Mouse (Mus musculus): ENCODE data around the gene Pik3ca. TPM values are rescaled to one million over a fixed set of nuclear protein-coding genes. Genes with fewer than 3 reads are reported as not detected.

Pik3ca gene
- total RNA-seq, 1 experiment = 19.8 TPM

DNA sequence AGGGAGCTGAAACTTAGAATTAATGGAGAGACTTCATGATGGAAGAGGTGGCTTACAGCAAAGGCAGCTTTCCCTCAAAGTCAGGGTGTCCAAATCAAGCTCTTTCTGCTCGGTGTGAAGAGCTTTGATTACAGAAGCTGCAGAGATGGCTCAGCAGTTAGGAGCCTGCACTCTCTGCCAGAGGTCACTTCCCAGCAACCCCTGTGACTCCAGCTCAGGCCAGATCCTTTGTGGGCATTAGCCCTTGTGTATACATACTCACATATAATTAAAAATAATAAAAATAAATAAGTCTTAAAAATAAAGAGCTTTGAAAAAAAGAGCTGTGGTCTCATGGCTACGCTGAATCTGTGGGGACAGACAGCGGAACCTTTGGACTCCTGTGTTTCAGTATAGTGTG is 4.1 kb downstream of the Pik3ca start:
- Histone ChIP-seq H3K9me3 (ENCODE audit: control insufficient read depth, insufficient read depth, low read depth, low read length) (no peaks in the 10 kb centered on the region), H3K27ac (ENCODE audit: insufficient read depth, low read depth, low read length, poor library complexity, severe bottlenecking) (no peak overlapping the region), H3K36me3 (ENCODE audit: control insufficient read depth, insufficient read depth, low read length, poor library complexity, severe bottlenecking) (no peaks in the 10 kb centered on the region), H3K4me1 (ENCODE audit: control insufficient read depth in 2 of 2, insufficient read depth in 2 of 2, low read length in 2 of 2, poor library complexity in 1 of 2) (peaks cover 3% of the 10 kb centered on the region in 2 experiments; a peak in 1 of 4 replicates), H3K4me3 (ENCODE audit: insufficient read depth in 1 of 2, low read depth in 1 of 2, low read length in 2 of 2, poor library complexity in 1 of 2, severe bottlenecking in 1 of 2) (no peak overlapping the region), H3K9ac (ENCODE audit: insufficient read depth, low read depth, low read length, poor library complexity, severe bottlenecking) (no peak overlapping the region; the same call in 1 of the 2 replicates)
- in situ Hi-C loops (cut with MboI; ENCODE audit: low sequenced_read_pairs in 2 of 2, unreplicated experiment in 2 of 2) = no loop called here
- no peak for TF ChIP-seq HCFC1 (IDR thresholded peaks at IDR 0.05; ENCODE audit: borderline replicate concordance, insufficient read depth, low read length)
- DNase-seq (ENCODE audit: low read depth, low spot score) = no peak

DNA sequence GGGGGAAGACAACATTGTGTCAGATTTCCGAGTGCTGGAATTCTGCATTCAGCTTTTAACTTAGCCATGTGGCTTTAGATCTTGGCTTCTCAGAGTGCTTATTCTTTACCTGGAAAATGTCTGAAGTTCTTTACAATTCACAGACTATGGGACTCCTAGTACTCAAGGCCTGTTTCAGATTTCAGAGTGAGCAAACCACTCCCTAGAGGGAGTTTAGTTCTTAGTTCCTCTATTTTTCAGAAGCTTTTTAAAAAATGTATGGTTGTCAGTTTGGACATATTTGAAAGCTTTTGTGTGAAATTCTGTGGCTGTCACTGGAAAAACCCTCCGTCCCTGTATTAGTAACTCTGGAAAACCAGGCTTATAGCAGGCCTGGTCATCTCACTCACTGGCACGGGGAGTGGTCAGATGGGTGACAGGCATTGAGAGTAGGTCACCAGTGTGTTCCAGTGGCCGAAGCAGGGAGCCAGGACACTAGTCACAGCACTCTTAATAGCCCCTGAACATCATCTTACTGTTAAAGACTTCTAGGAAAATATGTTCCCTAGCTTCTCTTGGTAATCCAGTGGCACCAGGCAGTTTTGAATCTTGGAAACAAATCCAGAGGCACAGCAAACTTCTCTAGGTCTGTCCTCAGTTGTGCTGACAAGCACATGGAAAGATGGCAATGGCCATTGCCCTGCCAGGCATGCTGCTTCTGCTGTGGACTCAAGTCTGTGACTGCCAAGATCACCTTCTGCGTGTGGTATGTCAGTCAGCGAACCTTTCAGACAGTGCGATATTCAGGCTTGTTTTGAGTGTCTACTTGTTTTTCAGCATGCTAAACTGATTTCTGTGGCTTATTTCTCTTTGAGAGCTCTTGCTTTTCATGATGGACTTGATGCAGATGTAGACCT is 5.8 kb downstream of the Pik3ca start:
- peaks cover 3% of the 10 kb centered on the region in 2 experiments; a peak in 1 of 4 replicates for H3K4me1 ChIP-seq (ENCODE audit: control insufficient read depth in 2 of 2, insufficient read depth in 2 of 2, low read length in 2 of 2, poor library complexity in 1 of 2)
- in situ Hi-C loops (cut with MboI; ENCODE audit: low sequenced_read_pairs in 2 of 2, unreplicated experiment in 2 of 2) = no loop called here
- no peaks in the 10 kb centered on the region for H3K9me3 ChIP-seq (ENCODE audit: control insufficient read depth, insufficient read depth, low read depth, low read length)
- H3K9ac ChIP-seq (ENCODE audit: insufficient read depth, low read depth, low read length, poor library complexity, severe bottlenecking) = no peak overlapping the region
- H3K27ac ChIP-seq (ENCODE audit: insufficient read depth, low read depth, low read length, poor library complexity, severe bottlenecking) = no peak overlapping the region
- TF ChIP-seq CHD2 (IDR thresholded peaks at IDR 0.05; ENCODE audit: low read depth, low read length) = no peak
- TF ChIP-seq HCFC1 (IDR thresholded peaks at IDR 0.05; ENCODE audit: borderline replicate concordance, insufficient read depth, low read length) = no peak
- TF ChIP-seq ZNF384 (IDR thresholded peaks at IDR 0.05; ENCODE audit: low read depth, low read length) = no peak
- no peak for TF ChIP-seq ZC3H11A (IDR thresholded peaks at IDR 0.05; ENCODE audit: borderline replicate concordance, low read depth, low read length)
- TF ChIP-seq MAFK (IDR thresholded peaks at IDR 0.05; ENCODE audit: insufficient read depth, low read depth, low read length) = no peak
- no peak for DNase-seq (ENCODE audit: low read depth, low spot score)
- H3K4me3 ChIP-seq (ENCODE audit: insufficient read depth in 1 of 2, low read depth in 1 of 2, low read length in 2 of 2, poor library complexity in 1 of 2, severe bottlenecking in 1 of 2) = no peak overlapping the region
- no peaks in the 10 kb centered on the region for H3K36me3 ChIP-seq (ENCODE audit: control insufficient read depth, insufficient read depth, low read length, poor library complexity, severe bottlenecking)

DNA sequence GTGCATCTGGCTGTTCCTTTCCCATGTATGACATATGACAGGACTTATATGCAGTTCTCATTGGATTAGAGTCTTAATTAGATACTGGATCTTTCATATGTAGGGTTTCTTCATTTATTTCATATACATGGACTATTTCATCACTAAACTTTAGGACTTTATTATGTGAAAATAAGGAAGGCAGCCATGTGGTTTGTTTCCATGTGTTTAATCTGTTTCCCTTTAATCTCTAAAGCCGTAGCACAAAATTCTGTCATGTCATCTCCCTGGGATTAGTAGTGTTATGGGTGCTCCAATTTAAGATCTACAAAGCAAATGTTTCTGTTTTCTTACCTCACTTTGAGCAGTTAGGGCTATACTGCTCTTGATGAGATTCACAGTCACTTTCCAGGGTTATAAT is 8.2 kb downstream of the Pik3ca start:
- Histone ChIP-seq H3K4me3 (ENCODE audit: insufficient read depth in 1 of 2, low read depth in 1 of 2, low read length in 2 of 2, poor library complexity in 1 of 2, severe bottlenecking in 1 of 2) (no peak overlapping the region), H3K36me3 (ENCODE audit: control insufficient read depth, insufficient read depth, low read length, poor library complexity, severe bottlenecking) (no peaks in the 10 kb centered on the region), H3K9ac (ENCODE audit: insufficient read depth, low read depth, low read length, poor library complexity, severe bottlenecking) (no peak overlapping the region), H3K9me3 (ENCODE audit: control insufficient read depth, insufficient read depth, low read depth, low read length) (no peaks in the 10 kb centered on the region), H3K27ac (ENCODE audit: insufficient read depth, low read depth, low read length, poor library complexity, severe bottlenecking) (no peak overlapping the region), H3K4me1 (ENCODE audit: control insufficient read depth in 2 of 2, insufficient read depth in 2 of 2, low read length in 2 of 2, poor library complexity in 1 of 2) (peaks cover 0 to 2% of the 10 kb centered on the region in 2 experiments; a peak in 2 of 4 replicates)
- no peak for DNase-seq (ENCODE audit: low read depth, low spot score)
- no peak for TF ChIP-seq CHD2 (IDR thresholded peaks at IDR 0.05; ENCODE audit: low read depth, low read length)
- no peak for TF ChIP-seq ZC3H11A (IDR thresholded peaks at IDR 0.05; ENCODE audit: borderline replicate concordance, low read depth, low read length)
- no peak for TF ChIP-seq ZNF384 (IDR thresholded peaks at IDR 0.05; ENCODE audit: low read depth, low read length)
- no peak for TF ChIP-seq HCFC1 (IDR thresholded peaks at IDR 0.05; ENCODE audit: borderline replicate concordance, insufficient read depth, low read length)
- TF ChIP-seq MAFK (IDR thresholded peaks at IDR 0.05; ENCODE audit: insufficient read depth, low read depth, low read length) = no peak
- in situ Hi-C loops (cut with MboI; ENCODE audit: low sequenced_read_pairs in 2 of 2, unreplicated experiment in 2 of 2) = no loop called here

DNA sequence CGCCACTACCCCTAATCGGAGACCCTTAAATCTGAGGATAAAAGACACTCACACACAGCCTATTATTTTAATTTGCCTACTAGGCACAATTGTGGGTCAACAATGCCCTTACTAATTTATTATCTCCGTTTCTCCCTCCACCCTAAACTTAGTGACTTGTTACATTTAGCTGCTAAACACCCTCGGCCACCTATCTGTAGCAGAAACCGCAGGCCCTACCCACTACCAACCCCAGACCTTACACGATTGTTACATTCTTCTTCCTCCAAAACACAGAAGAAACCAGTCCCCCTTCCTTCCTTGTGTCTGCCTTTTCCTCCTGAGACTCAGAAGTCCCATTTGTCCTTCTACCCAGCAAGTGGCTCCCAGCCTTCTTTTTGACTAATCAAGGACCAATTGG is 9.3 kb downstream of the Pik3ca start:
- no peak overlapping the region for H3K9ac ChIP-seq (ENCODE audit: insufficient read depth, low read depth, low read length, poor library complexity, severe bottlenecking)
- H3K27ac ChIP-seq (ENCODE audit: insufficient read depth, low read depth, low read length, poor library complexity, severe bottlenecking) = no peak overlapping the region
- no peaks in the 10 kb centered on the region for H3K9me3 ChIP-seq (ENCODE audit: control insufficient read depth, insufficient read depth, low read depth, low read length)
- no peaks in the 10 kb centered on the region for H3K36me3 ChIP-seq (ENCODE audit: control insufficient read depth, insufficient read depth, low read length, poor library complexity, severe bottlenecking)
- peaks cover 0 to 2% of the 10 kb centered on the region in 2 experiments; a peak in 2 of 4 replicates for H3K4me1 ChIP-seq (ENCODE audit: control insufficient read depth in 2 of 2, insufficient read depth in 2 of 2, low read length in 2 of 2, poor library complexity in 1 of 2)
- no peak overlapping the region for H3K4me3 ChIP-seq (ENCODE audit: insufficient read depth in 1 of 2, low read depth in 1 of 2, low read length in 2 of 2, poor library complexity in 1 of 2, severe bottlenecking in 1 of 2)
- no peak for DNase-seq (ENCODE audit: low read depth, low spot score)
- TF ChIP-seq CHD2 (IDR thresholded peaks at IDR 0.05; ENCODE audit: low read depth, low read length) (no peak), MAFK (IDR thresholded peaks at IDR 0.05; ENCODE audit: insufficient read depth, low read depth, low read length) (no peak), ZC3H11A (IDR thresholded peaks at IDR 0.05; ENCODE audit: borderline replicate concordance, low read depth, low read length) (no peak), ZNF384 (IDR thresholded peaks at IDR 0.05; ENCODE audit: low read depth, low read length) (no peak), HCFC1 (IDR thresholded peaks at IDR 0.05; ENCODE audit: borderline replicate concordance, insufficient read depth, low read length) (no peak)
- in situ Hi-C loops (cut with MboI; ENCODE audit: low sequenced_read_pairs in 2 of 2, unreplicated experiment in 2 of 2) = no loop called here
